12 mouse cellular contexts compared by ENCODE assay signal in genomic region chr5:124509742-124510237, GRCm38 (mm10). TPM values are rescaled to one million over a fixed set of nuclear protein-coding genes. Genes with fewer than 3 reads are reported as not detected.
DNase-seq lines count a peak whose midpoint lies in the region; ATAC-seq and TF ChIP-seq lines count a peak whose summit lies in the region.
"Had no signal": no experiment of that assay in that cellular context is flagged by ENCODE, and none has a peak within 500 bp of the region (broad histone marks: within the 10 kb centered on the region; RNA-seq: fewer than 3 reads in every experiment).

No protein-coding gene starts in this region.

- H3K9me3 ChIP-seq in heart, embryonic 12.5 days (replicated peaks) = no peaks in the 10 kb centered on the region
- no peaks in the 10 kb centered on the region for H3K9me3 ChIP-seq in stomach, postnatal 0 days (ENCODE audit: control insufficient read depth, low read length)
- H3K9me3 ChIP-seq: embryonic facial prominence, embryonic 12.5 days; neural tube, embryonic 13.5 days had no signal

- no peak overlapping the region for H3K9ac ChIP-seq in heart, embryonic 12.5 days
- no peak overlapping the region for H3K9ac ChIP-seq in stomach, postnatal 0 days (ENCODE audit: low read length)
- H3K9ac ChIP-seq: embryonic facial prominence, embryonic 12.5 days; liver, embryonic 14.5 days; neural tube, embryonic 13.5 days had no signal

- H3K4me2 ChIP-seq in heart, embryonic 12.5 days = 0 out of 2 replicates have a peak overlapping the region, but pooled peaks have one; percentile 15
- no peak overlapping the region for H3K4me2 ChIP-seq in stomach, postnatal 0 days (replicated peaks; ENCODE audit: low read depth)
- H3K4me2 ChIP-seq: embryonic facial prominence, embryonic 12.5 days; neural tube, embryonic 13.5 days had no signal

- peaks cover 69% of the 10 kb centered on the region for H3K36me3 ChIP-seq in heart, embryonic 12.5 days
- H3K36me3 ChIP-seq in stomach, postnatal 0 days (ENCODE audit: control insufficient read depth, insufficient read depth, low read length) = peaks cover 8% of the 10 kb centered on the region; the same call in 1 of the 2 replicates

- peak overlapping the region; percentile 47 for H3K27ac ChIP-seq in left cerebral cortex, adult 2 months
- peak overlapping the region; percentile 47 for H3K27ac ChIP-seq in heart, embryonic 12.5 days (ENCODE audit: poor library complexity, severe bottlenecking)
- H3K27ac ChIP-seq in stomach, postnatal 0 days (replicated peaks) = no peak overlapping the region
- H3K27ac ChIP-seq: embryonic facial prominence, embryonic 12.5 days; liver, embryonic 14.5 days; neural tube, embryonic 13.5 days had no signal

- intact Hi-C loops in left cerebral cortex, adult 2 months (cut with DNase I) = no loop called here
- intact Hi-C loops in left cerebral cortex, postnatal 4 days (cut with DNase I) = no loop called here

- no peak for TF ChIP-seq EP300 in stomach, postnatal 0 days (optimal IDR thresholded peaks at IDR 0.05)

- no peak overlapping the region for H3K4me3 ChIP-seq in left cerebral cortex, adult 2 months
- no peak overlapping the region for H3K4me3 ChIP-seq in heart, embryonic 12.5 days
- no peak overlapping the region for H3K4me3 ChIP-seq in stomach, postnatal 0 days (ENCODE audit: low read depth, low read length)
- H3K4me3 ChIP-seq: embryonic facial prominence, embryonic 12.5 days; neural tube, embryonic 13.5 days had no signal

- WGBS in heart, embryonic 12.5 days = 51% methylated on average over 12 of the region's 12 CpGs
- 43% methylated on average over 12 of the region's 12 CpGs for WGBS in stomach, postnatal 0 days

- DNase-seq in left cerebral cortex, adult 2 months (ENCODE audit: extremely low spot score in 1 of 2, low spot score in 2 of 2) = no peak
- DNase-seq in left cerebral cortex, postnatal 4 days = no peak
- peak; percentile 87 to 94 for DNase-seq in kidney, postnatal 25 days
- peak; percentile 70 for DNase-seq in stomach, postnatal 0 days (ENCODE audit: low spot score)
- DNase-seq in right cerebral cortex, adult 2 months (ENCODE audit: low spot score in 2 of 2) = no peak
- DNase-seq in thymus, postnatal 14 days = no peak
- DNase-seq: thymus, postnatal 36 days had no signal

- no peaks in the 10 kb centered on the region for H3K27me3 ChIP-seq in heart, embryonic 12.5 days (replicated peaks)
- H3K27me3 ChIP-seq in stomach, postnatal 0 days (ENCODE audit: control insufficient read depth, insufficient read depth, low read length) = no peaks in the 10 kb centered on the region
- H3K27me3 ChIP-seq: embryonic facial prominence, embryonic 12.5 days; neural tube, embryonic 13.5 days had no signal

- peak; percentile 66 for ATAC-seq in heart, embryonic 12.5 days (ENCODE audit: insufficient number of reproducible peaks, low FRiP score)
- peak; percentile 47 for ATAC-seq in stomach, postnatal 0 days (ENCODE audit: low FRiP score, low TSS enrichment)
- no peak for ATAC-seq in granulocyte monocyte progenitor cell, adult 5-6 weeks (replicated peaks; ENCODE audit: poor library complexity, severe bottlenecking)

- peaks cover 28% of the 10 kb centered on the region for H3K4me1 ChIP-seq in heart, embryonic 12.5 days (replicated peaks)
- no peaks in the 10 kb centered on the region for H3K4me1 ChIP-seq in stomach, postnatal 0 days (replicated peaks; ENCODE audit: control insufficient read depth, insufficient read depth)

- TF ChIP-seq CTCF in left cerebral cortex, adult 2 months (IDR thresholded peaks at IDR 0.05) = no peak
- no peak for TF ChIP-seq CTCF in stomach, postnatal 0 days (IDR thresholded peaks at IDR 0.05; ENCODE audit: low read depth)

RNA-seq across cellular contexts. Expression of gene Rilpl1, which starts 21.4 kb away (rescaled TPM):
- 10 to 100 TPM; 84.6 to 84.8 TPM for total RNA-seq in left cerebral cortex, adult 2 months (2021)
- 10 to 100 TPM; 15.0 to 16.6 TPM for total RNA-seq in left cerebral cortex, postnatal 4 days (2021)
- 27.6 and 29.8 TPM in 2 replicates for polyA plus RNA-seq in heart, embryonic 12.5 days (2016; fragmentation: Nextera tagmentation; extraction: Ambion mirVana)
- 9.0 and 9.3 TPM in 2 replicates for polyA plus RNA-seq in stomach, postnatal 0 days (2015; fragmentation: Nextera tagmentation; extraction: Ambion mirVana)
- total RNA-seq in granulocyte monocyte progenitor cell, adult 5-6 weeks (2014; fragmentation: Nextera tagmentation) = 1.3 TPM in 1 of 2 replicates, not detected in the other
- not detected in 2 replicates for total RNA-seq in granulocyte monocyte progenitor cell, adult 5-6 weeks (2017)

RNA-seq across cellular contexts. Expression of gene Snrnp35, which starts 26.9 kb away (rescaled TPM):
- 10 to 100 TPM; 19.9 to 20.8 TPM for total RNA-seq in left cerebral cortex, adult 2 months (2021)
- total RNA-seq in left cerebral cortex, postnatal 4 days (2021) = 10 to 100 TPM; 26.4 to 33.6 TPM
- 23.9 and 24.0 TPM in 2 replicates for polyA plus RNA-seq in heart, embryonic 12.5 days (2016; fragmentation: Nextera tagmentation; extraction: Ambion mirVana)
- polyA plus RNA-seq in stomach, postnatal 0 days (2015; fragmentation: Nextera tagmentation; extraction: Ambion mirVana) = 9.1 and 10.8 TPM in 2 replicates
- total RNA-seq in granulocyte monocyte progenitor cell, adult 5-6 weeks (2014; fragmentation: Nextera tagmentation) = 9.1 and 12.3 TPM in 2 replicates
- 11.8 and 11.9 TPM in 2 replicates for total RNA-seq in granulocyte monocyte progenitor cell, adult 5-6 weeks (2017)

RNA-seq across cellular contexts. Expression of gene Tmed2, which starts 30.7 kb away (rescaled TPM):
- total RNA-seq in left cerebral cortex, adult 2 months (2021) = 10 to 100 TPM; 95.4 to 98.9 TPM
- total RNA-seq in left cerebral cortex, postnatal 4 days (2021) = 100 to 1,000 TPM; 119 to 123 TPM
- polyA plus RNA-seq in heart, embryonic 12.5 days (2016; fragmentation: Nextera tagmentation; extraction: Ambion mirVana) = 490 and 502 TPM in 2 replicates
- 544 and 572 TPM in 2 replicates for polyA plus RNA-seq in stomach, postnatal 0 days (2015; fragmentation: Nextera tagmentation; extraction: Ambion mirVana)
- 512 and 560 TPM in 2 replicates for total RNA-seq in granulocyte monocyte progenitor cell, adult 5-6 weeks (2014; fragmentation: Nextera tagmentation)
- total RNA-seq in granulocyte monocyte progenitor cell, adult 5-6 weeks (2017) = 584 and 1,053 TPM in 2 replicates

RNA-seq across cellular contexts. Expression of gene Rilpl2, which starts 31.6 kb away (rescaled TPM):
- total RNA-seq in left cerebral cortex, adult 2 months (2021) = 10 to 100 TPM; 17.9 to 21.0 TPM
- 10 to 100 TPM; 19.0 to 20.5 TPM for total RNA-seq in left cerebral cortex, postnatal 4 days (2021)
- 13.5 and 13.6 TPM in 2 replicates for polyA plus RNA-seq in heart, embryonic 12.5 days (2016; fragmentation: Nextera tagmentation; extraction: Ambion mirVana)
- polyA plus RNA-seq in stomach, postnatal 0 days (2015; fragmentation: Nextera tagmentation; extraction: Ambion mirVana) = 19.3 and 20.7 TPM in 2 replicates
- total RNA-seq in granulocyte monocyte progenitor cell, adult 5-6 weeks (2014; fragmentation: Nextera tagmentation) = 51.9 and 68.3 TPM in 2 replicates
- 40.5 and 61.8 TPM in 2 replicates for total RNA-seq in granulocyte monocyte progenitor cell, adult 5-6 weeks (2017)

RNA-seq across cellular contexts. Expression of gene Ddx55, which starts 42.9 kb away (rescaled TPM):
- 10 to 100 TPM; 25.8 to 28.3 TPM for total RNA-seq in left cerebral cortex, adult 2 months (2021)
- 10 to 100 TPM; 27.5 to 30.8 TPM for total RNA-seq in left cerebral cortex, postnatal 4 days (2021)
- polyA plus RNA-seq in heart, embryonic 12.5 days (2016; fragmentation: Nextera tagmentation; extraction: Ambion mirVana) = 8.5 and 8.6 TPM in 2 replicates
- 5.8 and 6.1 TPM in 2 replicates for polyA plus RNA-seq in stomach, postnatal 0 days (2015; fragmentation: Nextera tagmentation; extraction: Ambion mirVana)
- 14.5 and 19.8 TPM in 2 replicates for total RNA-seq in granulocyte monocyte progenitor cell, adult 5-6 weeks (2014; fragmentation: Nextera tagmentation)
- total RNA-seq in granulocyte monocyte progenitor cell, adult 5-6 weeks (2017) = 8.4 and 10.6 TPM in 2 replicates

Comparison
In these comparisons a context has a peak if more than half of its experiments do, and no peak if none do; other contexts are left out.
1. DNase-seq: peak in kidney, postnatal 25 days (2 of 2) and stomach, postnatal 0 days (single experiment); none in left cerebral cortex, adult 2 months (0 of 2), left cerebral cortex, postnatal 4 days (single experiment), right cerebral cortex, adult 2 months (0 of 2) and thymus, postnatal 14 days (single experiment).
2. RNA of gene Rilpl1, which starts 21.4 kb away (total RNA-seq): 84.6 to 84.8 TPM in left cerebral cortex, adult 2 months and 15.0 to 16.6 TPM in left cerebral cortex, postnatal 4 days; 1.3 TPM in granulocyte monocyte progenitor cell, adult 5-6 weeks; every median in the first group is over 4 times any median in the second.
3. RNA of gene Tmed2, which starts 30.7 kb away (total RNA-seq): 512 to 1,053 TPM in granulocyte monocyte progenitor cell, adult 5-6 weeks; 119 to 123 TPM in left cerebral cortex, postnatal 4 days and 95.4 to 98.9 TPM in left cerebral cortex, adult 2 months; every median in the first group is over 4 times any median in the second.